Mouse (Mus musculus): ENCODE data around the gene E2f6. TPM values are rescaled to one million over a fixed set of nuclear protein-coding genes. Genes with fewer than 3 reads are reported as not detected.

The E2f6 gene
- polyA plus RNA-seq, 1 experiment from 2014 or later = 39.3 TPM

- Histone ChIP-seq H3K27me3 (replicated peaks) (no peaks in the 10 kb centered on the region), H3K9ac (no peak overlapping the region), H3K4me3 (replicated peaks) (no peak overlapping the region), H3K9me3 (no peaks in the 10 kb centered on the region), H3K4me2 (no peak overlapping the region), H3K36me3 (no peaks in the 10 kb centered on the region), H3K27ac (no peak overlapping the region), H3K4me1 (peaks cover 23% of the 10 kb centered on the region)
- no peak for ATAC-seq (ENCODE audit: insufficient read depth, low FRiP score, low read depth)
- 70% methylated on average over 1 of the region's 1 CpGs for WGBS
Measured at GRCm38 (mm10) chr12:16879369-16879768, 68.6 kb downstream of the E2f6 start.

DNA sequence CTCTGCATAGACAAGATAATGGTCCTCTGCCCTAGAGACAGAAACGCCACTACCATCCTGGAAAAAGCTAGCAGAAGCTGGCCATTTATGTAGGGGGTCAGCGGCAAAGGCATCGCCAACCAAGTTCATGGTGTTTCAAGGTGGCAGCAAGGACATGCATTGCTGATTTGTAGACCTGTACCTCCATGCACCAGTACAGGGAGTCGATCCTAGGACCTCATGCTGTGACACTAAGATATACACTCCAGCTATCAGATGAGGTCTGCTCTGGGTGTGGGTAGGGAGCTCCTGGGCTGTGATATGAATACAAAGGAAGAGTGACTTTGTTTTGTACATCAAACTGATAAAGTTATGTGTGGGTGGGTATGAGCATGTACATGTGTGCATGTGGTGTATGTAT lies 69.3 kb downstream of the E2f6 start:
- Histone ChIP-seq H3K27ac (no peak overlapping the region), H3K9ac (no peak overlapping the region), H3K4me2 (no peak overlapping the region), H3K4me1 (peaks cover 16% of the 10 kb centered on the region), H3K36me3 (no peaks in the 10 kb centered on the region), H3K4me3 (replicated peaks) (no peak overlapping the region), H3K27me3 (replicated peaks) (no peaks in the 10 kb centered on the region), H3K9me3 (no peaks in the 10 kb centered on the region)
- no peak for ATAC-seq (ENCODE audit: insufficient read depth, low FRiP score, low read depth)
- 86% methylated on average over 4 of the region's 4 CpGs for WGBS

- H3K27me3 ChIP-seq (replicated peaks) = no peaks in the 10 kb centered on the region
- H3K4me2 ChIP-seq = no peak overlapping the region
- no peak overlapping the region for H3K9ac ChIP-seq
- no peaks in the 10 kb centered on the region for H3K36me3 ChIP-seq
- H3K4me3 ChIP-seq (replicated peaks) = no peak overlapping the region
- ATAC-seq (ENCODE audit: insufficient read depth, low FRiP score, low read depth) = no peak
- H3K27ac ChIP-seq = no peak overlapping the region
- 82% methylated on average over 3 of the region's 3 CpGs for WGBS
- no peaks in the 10 kb centered on the region for H3K4me1 ChIP-seq
- no peaks in the 10 kb centered on the region for H3K9me3 ChIP-seq
Measured at GRCm38 (mm10) chr12:16882442-16882841, 71.7 kb downstream of the E2f6 start.

DNA sequence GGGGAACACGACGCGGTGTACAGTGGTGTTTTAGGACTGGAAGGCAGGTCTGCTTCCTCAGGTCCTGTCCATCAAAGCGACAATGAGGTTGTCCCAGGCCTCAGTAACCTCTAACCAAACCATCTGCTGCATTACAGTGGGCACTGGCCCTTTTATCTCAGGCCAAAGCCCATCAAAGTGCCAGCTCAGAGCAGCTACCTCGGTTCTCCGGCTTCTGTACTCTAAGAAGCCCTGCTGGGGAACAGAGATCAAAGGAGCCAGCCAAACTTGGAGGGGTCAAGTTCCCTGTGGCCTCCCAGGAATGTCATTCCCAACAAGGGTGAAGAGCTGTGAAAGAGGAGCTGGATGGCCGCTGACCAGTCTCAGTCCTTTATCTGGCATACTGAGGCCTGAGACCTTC lies 72.3 kb downstream of the E2f6 start:
- Histone ChIP-seq H3K27me3 (replicated peaks) (no peaks in the 10 kb centered on the region), H3K4me2 (no peak overlapping the region), H3K9me3 (no peaks in the 10 kb centered on the region), H3K27ac (no peak overlapping the region), H3K36me3 (no peaks in the 10 kb centered on the region), H3K4me3 (replicated peaks) (no peak overlapping the region), H3K9ac (no peak overlapping the region), H3K4me1 (no peaks in the 10 kb centered on the region)
- ATAC-seq (ENCODE audit: insufficient read depth, low FRiP score, low read depth) = no peak
- 69% methylated on average over 7 of the region's 7 CpGs for WGBS

DNA sequence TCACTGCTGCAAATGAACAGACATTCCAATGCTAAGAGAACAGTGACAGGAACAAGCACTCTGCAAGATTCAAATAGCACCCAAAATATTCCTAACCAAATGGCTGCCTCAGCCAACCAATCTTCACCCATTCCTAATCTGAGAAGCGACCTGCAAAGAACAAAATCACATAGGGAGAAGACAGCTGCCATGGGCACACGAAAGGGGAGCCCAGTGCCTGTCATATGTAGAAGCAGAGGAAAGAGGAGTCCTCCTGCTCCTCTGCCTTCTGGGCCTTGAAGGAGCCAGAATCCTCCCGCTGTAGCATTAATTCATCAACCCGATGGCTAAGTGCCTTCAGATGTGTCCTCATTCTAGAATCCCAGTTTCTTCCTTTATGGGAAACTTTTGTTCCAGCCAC lies 73.8 kb downstream of the E2f6 start:
- ATAC-seq (ENCODE audit: insufficient read depth, low FRiP score, low read depth) = no peak
- Histone ChIP-seq H3K4me3 (replicated peaks) (no peak overlapping the region), H3K4me1 (no peaks in the 10 kb centered on the region), H3K4me2 (no peak overlapping the region), H3K9me3 (no peaks in the 10 kb centered on the region), H3K36me3 (no peaks in the 10 kb centered on the region), H3K27me3 (replicated peaks) (no peaks in the 10 kb centered on the region), H3K9ac (no peak overlapping the region), H3K27ac (no peak overlapping the region)
- WGBS = 91% methylated on average over 4 of the region's 4 CpGs

GRCm38 (mm10) chr12:16886354-16886753 lies 75.6 kb downstream of the E2f6 start:
- ATAC-seq (ENCODE audit: insufficient read depth, low FRiP score, low read depth) = no peak
- Histone ChIP-seq H3K27ac (no peak overlapping the region), H3K36me3 (no peaks in the 10 kb centered on the region), H3K9me3 (no peaks in the 10 kb centered on the region), H3K4me2 (no peak overlapping the region), H3K27me3 (replicated peaks) (no peaks in the 10 kb centered on the region), H3K9ac (no peak overlapping the region), H3K4me1 (no peaks in the 10 kb centered on the region), H3K4me3 (replicated peaks) (no peak overlapping the region)
- WGBS = 89% methylated on average over 6 of the region's 6 CpGs

Small RNA genes lying within 50 kb of the gene (microRNA-seq; reads per million reads assigned to microRNA genes)
- not detected for gene Gm44305

Other genes with a start within 250 kb of the E2f6 start
- 5.3 and 6.2 TPM in 2 replicates for gene Lpin1, start 200.0 kb upstream of the E2f6 start, polyA plus RNA-seq (2015; fragmentation: Nextera tagmentation; extraction: Ambion mirVana)
- gene Ntsr2, start 157.6 kb upstream of the E2f6 start, polyA plus RNA-seq (2015; fragmentation: Nextera tagmentation; extraction: Ambion mirVana) = 0.14 and 0.17 TPM in 2 replicates
- gene Greb1, start 10.1 kb upstream of the E2f6 start, polyA plus RNA-seq (2015; fragmentation: Nextera tagmentation; extraction: Ambion mirVana) = 2.2 and 2.5 TPM in 2 replicates
- 20.5 and 21.7 TPM in 2 replicates for gene Rock2, start 83.9 kb downstream of the E2f6 start, polyA plus RNA-seq (2015; fragmentation: Nextera tagmentation; extraction: Ambion mirVana)
- 10.5 and 10.7 TPM in 2 replicates for gene Pqlc3, start 189.4 kb downstream of the E2f6 start, polyA plus RNA-seq (2015; fragmentation: Nextera tagmentation; extraction: Ambion mirVana)
- 0.14 and 0.27 TPM in 2 replicates for gene 2410004P03Rik, start 200.8 kb downstream of the E2f6 start, polyA plus RNA-seq (2015; fragmentation: Nextera tagmentation; extraction: Ambion mirVana)

Data from stomach, embryonic 15.5 days (tissue).